Mouse (Mus musculus): ENCODE results near the gene Celsr1.

GRCm38 (mm10) chr15:85900318-85900717, 133.3 kb downstream of the Celsr1 start:
- no peak for TF ChIP-seq CTCF (IDR thresholded peaks at IDR 0.05; ENCODE audit: low read depth, low read length)
- TF ChIP-seq TAL1 (conservative IDR thresholded peaks at IDR 0.05; ENCODE audit: low read depth, low read length) = no peak
- no peak for TF ChIP-seq POLR2AphosphoS5 (IDR thresholded peaks at IDR 0.05; ENCODE audit: insufficient replicate concordance, low read depth, low read length)
- TF ChIP-seq GATA1 (IDR thresholded peaks at IDR 0.05; ENCODE audit: borderline replicate concordance, low read length) = no peak
